Mouse (Mus musculus): ENCODE data around the gene Skp1a. TPM values are rescaled to one million over a fixed set of nuclear protein-coding genes. Genes with fewer than 3 reads are reported as not detected.

The Skp1a gene
- polyA plus RNA-seq, 1 experiment from 2014 or later, result 876 TPM

DNA sequence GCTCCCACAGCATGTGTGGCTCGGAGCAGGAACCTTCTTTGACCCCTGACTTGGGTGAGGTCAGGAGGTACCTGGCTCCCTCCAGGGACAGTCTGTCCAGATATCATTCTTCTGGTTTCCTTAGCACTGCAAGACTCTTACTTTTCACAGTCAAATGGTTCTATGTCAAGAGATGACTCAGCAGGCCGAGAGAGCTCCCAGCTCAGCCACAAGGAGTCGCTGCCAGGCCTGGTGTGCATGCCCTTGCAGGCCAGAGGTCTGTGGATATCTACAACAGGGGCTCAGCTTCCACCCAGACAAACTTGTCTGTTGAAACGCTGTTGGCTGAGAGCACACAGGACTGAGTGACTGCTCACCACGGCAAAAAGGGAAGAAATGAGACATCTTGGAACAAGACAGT lies 30.1 kb downstream of the Skp1a start:
- Histone ChIP-seq H3K4me3 (no peak overlapping the region), H3K36me3 (peaks cover 69% of the 10 kb centered on the region), H3K27ac (no peak overlapping the region), H3K9me3 (replicated peaks) (no peaks in the 10 kb centered on the region), H3K27me3 (ENCODE audit: low read depth, poor library complexity, severe bottlenecking) (no peaks in the 10 kb centered on the region), H3K4me1 (peaks cover 21% of the 10 kb centered on the region; the same call in 1 of the 2 replicates)
- 70% methylated on average over 5 of the region's 5 CpGs for WGBS
- DNase-seq (ENCODE audit: low spot score), result no peak

DNA sequence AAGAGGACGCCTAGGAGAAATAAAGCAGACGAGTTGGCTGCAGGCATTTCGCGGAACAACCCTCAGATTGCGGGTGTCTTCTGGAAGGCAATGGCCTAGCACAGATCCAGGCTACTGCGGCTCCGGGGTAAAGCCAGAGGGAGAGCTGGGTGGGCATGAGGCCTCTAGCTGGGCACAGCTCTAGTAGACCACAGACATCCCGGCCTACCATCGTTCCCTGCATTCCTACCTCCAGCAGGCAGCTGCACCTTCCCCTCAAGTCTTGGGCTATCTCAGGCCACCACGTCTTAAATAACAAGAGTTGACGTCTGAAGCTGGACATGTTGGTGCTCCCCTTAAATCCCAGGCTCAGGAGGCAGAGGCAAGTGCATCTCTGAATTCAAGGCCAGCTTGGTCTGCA lies 30.5 kb downstream of the Skp1a start:
- Histone ChIP-seq H3K27ac (no peak overlapping the region), H3K4me3 (no peak overlapping the region)
- WGBS, result 86% methylated on average over 11 of the region's 11 CpGs

DNA sequence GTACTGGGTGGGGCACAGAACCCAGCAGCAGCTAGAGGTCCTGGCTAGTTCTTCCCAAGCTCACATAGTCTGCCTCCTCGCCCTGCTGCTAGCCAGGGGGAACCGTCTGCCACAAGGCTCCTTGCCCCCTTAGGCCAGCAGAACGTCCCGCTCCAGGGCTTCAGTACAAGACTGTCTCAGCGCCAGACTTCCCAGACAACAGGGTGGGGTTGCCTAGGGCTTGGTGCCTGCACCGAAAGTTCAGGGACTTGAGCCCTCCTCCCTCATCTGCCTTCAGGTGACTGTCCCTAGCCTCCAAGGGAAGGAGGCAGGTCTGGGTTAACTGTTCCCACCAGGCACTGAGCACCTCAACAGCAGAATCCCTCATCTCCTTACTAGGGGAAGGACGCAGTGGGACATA lies 33.1 kb downstream of the Skp1a start:
- peak overlapping the region; percentile 15 for H3K27ac ChIP-seq

More for the DNA sequence above, 30.5 kb downstream of the Skp1a start:
- no peaks in the 10 kb centered on the region for H3K27me3 ChIP-seq (ENCODE audit: low read depth, poor library complexity, severe bottlenecking)
- no peak for DNase-seq (ENCODE audit: low spot score)
- H3K36me3 ChIP-seq, result peaks cover 65% of the 10 kb centered on the region
- peaks cover 21% of the 10 kb centered on the region; the same call in 1 of the 2 replicates for H3K4me1 ChIP-seq
- H3K9me3 ChIP-seq (replicated peaks), result no peaks in the 10 kb centered on the region

DNA sequence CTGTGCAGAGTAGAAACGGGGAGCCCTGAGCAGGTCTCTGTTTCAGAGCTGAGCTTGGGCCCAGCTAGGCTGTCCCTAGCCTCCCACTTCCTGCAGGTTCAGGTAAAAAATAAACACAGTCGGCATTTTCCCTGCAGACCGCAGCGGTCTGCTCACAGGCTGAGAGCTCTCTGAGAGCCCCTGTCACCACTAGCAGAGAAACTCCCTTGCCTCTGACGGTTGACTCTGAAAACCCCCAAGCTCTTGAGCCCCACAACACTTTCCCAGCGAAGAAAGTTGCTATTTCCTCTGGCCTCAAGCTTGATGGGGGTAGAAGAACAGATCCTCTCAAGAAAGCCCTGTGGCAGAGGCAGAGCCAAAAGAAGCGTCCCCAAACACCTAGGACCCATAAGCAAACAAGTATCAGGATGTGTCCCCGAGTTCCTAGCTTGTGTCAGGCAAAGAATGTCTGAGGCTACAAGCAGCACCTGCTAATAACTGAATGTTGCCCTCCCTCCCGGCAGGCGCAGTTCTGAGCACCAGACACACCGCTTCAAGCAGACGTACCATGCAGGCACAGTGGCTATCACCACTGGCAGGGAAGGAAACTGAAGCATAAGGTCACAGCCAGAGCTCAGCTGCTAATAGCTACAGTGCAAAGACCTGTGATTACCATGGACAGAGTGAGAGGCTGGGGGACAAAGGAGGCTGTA lies 34.0 kb downstream of the Skp1a start:
- Histone ChIP-seq H3K36me3 (peaks cover 48% of the 10 kb centered on the region), H3K4me1 (peaks cover 32% of the 10 kb centered on the region), H3K27ac (peak overlapping the region; percentile 15), H3K4me3 (no peak overlapping the region), H3K9me3 (replicated peaks) (no peaks in the 10 kb centered on the region), H3K27me3 (ENCODE audit: low read depth, poor library complexity, severe bottlenecking) (no peaks in the 10 kb centered on the region)
- WGBS, result 83% methylated on average over 12 of the region's 12 CpGs
- no peak for DNase-seq (ENCODE audit: low spot score)

More for the DNA sequence above, 33.1 kb downstream of the Skp1a start:
- Histone ChIP-seq H3K9me3 (replicated peaks) (no peaks in the 10 kb centered on the region), H3K4me3 (no peak overlapping the region), H3K27me3 (ENCODE audit: low read depth, poor library complexity, severe bottlenecking) (no peaks in the 10 kb centered on the region), H3K4me1 (peaks cover 34% of the 10 kb centered on the region), H3K36me3 (peaks cover 48% of the 10 kb centered on the region)
- no peak for DNase-seq (ENCODE audit: low spot score)
- WGBS, result 83% methylated on average over 7 of the region's 7 CpGs

DNA sequence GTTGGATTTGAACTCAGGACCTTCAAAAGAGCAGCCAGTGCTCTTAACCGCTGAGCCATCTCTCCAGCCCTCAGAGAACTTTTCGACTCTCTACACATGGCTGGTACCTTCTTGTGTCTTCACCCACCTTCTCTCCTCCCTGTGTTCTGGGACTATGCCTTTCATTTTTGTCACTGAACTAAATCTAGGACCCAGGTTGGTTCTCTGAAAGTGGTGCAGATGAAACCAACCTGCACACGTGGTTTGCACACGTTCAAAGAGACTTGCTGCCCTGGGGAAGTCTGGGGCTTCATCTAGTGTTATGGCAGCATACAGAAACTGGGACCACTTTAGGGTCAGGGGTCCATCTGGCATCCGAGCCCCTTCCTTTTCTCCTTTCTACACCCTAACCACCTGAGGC lies 35.5 kb downstream of the Skp1a start:
- H3K4me1 ChIP-seq, result peaks cover 39% of the 10 kb centered on the region
- H3K36me3 ChIP-seq, result peaks cover 35% of the 10 kb centered on the region
- H3K27ac ChIP-seq, result no peak overlapping the region
- H3K27me3 ChIP-seq (ENCODE audit: low read depth, poor library complexity, severe bottlenecking), result no peaks in the 10 kb centered on the region
- WGBS, result 93% methylated on average over 5 of the region's 5 CpGs
- no peak for DNase-seq (ENCODE audit: low spot score)
- H3K4me3 ChIP-seq, result no peak overlapping the region
- no peaks in the 10 kb centered on the region for H3K9me3 ChIP-seq (replicated peaks)

DNA sequence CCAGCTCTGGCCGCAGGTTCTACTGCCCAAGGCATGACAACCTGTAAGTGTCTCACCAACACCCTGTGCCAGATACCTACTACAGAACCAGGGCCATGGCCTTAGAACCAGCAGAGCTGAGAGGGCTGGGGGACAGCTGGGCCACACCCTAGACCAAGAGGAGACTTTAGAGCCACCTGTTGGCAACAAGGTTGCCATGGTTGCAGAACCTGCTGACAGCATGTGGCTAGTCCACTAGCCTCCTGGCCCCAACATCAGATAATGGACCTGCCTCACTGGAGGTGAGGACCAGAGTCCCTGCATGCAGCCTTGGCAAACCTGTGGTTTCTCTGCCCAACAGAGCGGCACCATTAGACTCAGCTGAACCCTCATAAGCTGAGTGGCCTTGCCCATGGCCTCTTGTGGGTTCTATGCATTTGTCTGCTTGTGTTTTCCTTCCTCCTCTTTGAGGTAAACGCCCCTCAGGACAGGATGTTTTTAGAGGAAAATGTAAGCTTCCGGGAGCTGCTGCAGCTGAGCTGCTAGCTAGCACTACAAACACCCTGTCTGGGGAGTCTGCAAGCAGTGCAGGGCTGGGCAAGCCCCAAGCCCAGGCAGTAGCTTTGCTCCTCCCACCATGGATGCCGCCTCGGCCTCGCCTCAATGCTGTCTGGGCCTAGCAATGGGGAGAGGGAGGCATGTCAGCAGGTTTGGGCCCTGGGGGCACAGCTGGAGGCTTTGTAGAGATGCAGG lies 36.5 kb downstream of the Skp1a start:
- peaks cover 49% of the 10 kb centered on the region for H3K4me1 ChIP-seq
- peak overlapping the region; percentile 38; the same call in 1 of the 2 replicates for H3K27ac ChIP-seq

DNA sequence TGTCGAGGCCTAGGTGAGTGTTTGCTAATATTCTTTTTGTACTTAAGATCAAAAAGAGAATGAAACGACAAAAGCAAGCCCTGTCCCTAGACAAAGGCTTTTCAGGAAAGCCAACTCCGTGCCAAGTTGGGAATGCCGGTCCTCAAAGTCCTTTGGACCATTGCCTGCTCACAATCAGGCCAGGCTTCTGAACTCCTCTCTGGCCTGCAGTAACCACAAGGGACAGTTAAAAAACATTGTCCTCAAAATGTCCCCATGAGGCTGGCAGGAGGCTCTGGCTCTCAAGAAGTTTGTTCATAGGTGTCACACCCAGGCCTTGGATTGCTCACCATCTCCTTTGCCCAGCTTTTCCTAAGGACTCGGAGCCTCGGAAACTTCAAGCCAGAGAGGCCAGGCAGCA lies 38.0 kb downstream of the Skp1a start:
- H3K4me1 ChIP-seq, result peaks cover 57% of the 10 kb centered on the region
- no peak for DNase-seq (ENCODE audit: low spot score)
- H3K27ac ChIP-seq, result no peak overlapping the region
- no peaks in the 10 kb centered on the region for H3K9me3 ChIP-seq (replicated peaks)
- no peaks in the 10 kb centered on the region for H3K27me3 ChIP-seq (ENCODE audit: low read depth, poor library complexity, severe bottlenecking)
- 95% methylated on average over 6 of the region's 6 CpGs for WGBS
- H3K4me3 ChIP-seq, result no peak overlapping the region
- peaks cover 29% of the 10 kb centered on the region for H3K36me3 ChIP-seq

More for the DNA sequence above, 36.5 kb downstream of the Skp1a start:
- H3K27me3 ChIP-seq (ENCODE audit: low read depth, poor library complexity, severe bottlenecking), result no peaks in the 10 kb centered on the region
- DNase-seq (ENCODE audit: low spot score), result no peak
- H3K36me3 ChIP-seq, result peaks cover 27% of the 10 kb centered on the region
- H3K4me3 ChIP-seq, result no peak overlapping the region
- 84% methylated on average over 7 of the region's 7 CpGs for WGBS
- H3K9me3 ChIP-seq (replicated peaks), result no peaks in the 10 kb centered on the region

DNA sequence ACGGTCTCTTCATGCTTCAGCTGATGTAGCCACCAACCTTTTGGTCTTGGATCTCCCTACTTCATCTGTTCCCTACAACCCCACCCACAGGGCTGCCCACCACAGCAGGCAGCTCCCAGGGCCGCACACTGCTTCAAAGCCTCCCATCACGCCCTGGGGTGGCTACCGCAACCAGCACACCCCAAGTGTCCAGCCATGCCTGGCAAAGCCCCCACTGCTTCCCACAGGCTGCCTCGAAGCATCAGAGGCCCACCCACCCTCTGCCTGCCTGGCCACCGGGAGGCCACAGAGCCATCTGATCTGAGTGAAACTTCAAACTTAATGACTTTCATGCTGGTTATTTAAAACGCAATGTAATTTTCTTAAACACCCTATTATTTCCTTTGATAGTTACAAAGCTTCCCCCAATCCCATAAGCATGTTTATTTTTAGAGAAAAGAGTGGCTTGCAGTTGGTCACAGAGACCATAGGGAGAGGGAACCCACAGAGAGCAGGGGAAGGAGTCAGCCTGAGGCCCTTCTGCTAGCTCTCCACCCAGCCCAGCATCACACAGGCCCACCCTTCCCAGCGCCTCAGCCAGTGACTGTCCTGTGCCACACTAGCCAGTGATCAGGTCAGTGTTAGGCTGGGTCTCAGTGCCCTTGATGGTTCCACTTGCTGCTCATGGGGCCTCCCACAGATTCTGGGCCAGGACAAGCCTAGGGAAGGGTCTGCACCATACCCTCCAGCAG lies 40.1 kb downstream of the Skp1a start:
- DNase-seq (ENCODE audit: low spot score), result no peak
- peaks cover 41% of the 10 kb centered on the region for H3K4me1 ChIP-seq
- peak overlapping the region; percentile 56 for H3K27ac ChIP-seq
- H3K4me3 ChIP-seq, result no peak overlapping the region; the same call in 1 of the 2 replicates
- H3K9me3 ChIP-seq (replicated peaks), result no peaks in the 10 kb centered on the region
- 74% methylated on average over 8 of the region's 8 CpGs for WGBS
- H3K27me3 ChIP-seq (ENCODE audit: low read depth, poor library complexity, severe bottlenecking), result no peaks in the 10 kb centered on the region
- H3K36me3 ChIP-seq, result peaks cover 46% of the 10 kb centered on the region

DNA sequence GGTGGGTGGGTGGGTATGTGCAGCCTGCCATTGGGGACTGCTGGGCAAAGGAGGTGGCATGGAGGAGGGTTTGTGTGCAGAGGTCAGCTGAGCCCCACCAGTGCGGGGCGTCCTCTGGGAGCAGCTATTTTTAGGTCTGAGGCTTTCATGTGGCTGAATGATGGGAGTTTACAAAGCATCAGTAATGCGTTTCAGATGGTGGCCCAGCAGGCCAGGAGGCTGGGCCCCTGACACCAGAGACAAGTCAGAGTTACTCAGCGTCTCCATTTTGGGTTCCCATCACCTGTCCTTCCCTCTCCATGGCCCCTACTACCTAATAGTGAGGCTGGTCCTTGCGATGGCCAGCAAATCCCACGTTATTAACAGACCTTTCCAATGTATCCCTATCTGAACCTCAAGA lies 40.8 kb downstream of the Skp1a start:
- peaks cover 40% of the 10 kb centered on the region for H3K4me1 ChIP-seq
- DNase-seq (ENCODE audit: low spot score), result peak; percentile 46
- WGBS, result 35% methylated on average over 6 of the region's 6 CpGs
- H3K27me3 ChIP-seq (ENCODE audit: low read depth, poor library complexity, severe bottlenecking), result no peaks in the 10 kb centered on the region
- H3K4me3 ChIP-seq, result no peak overlapping the region; the same call in 1 of the 2 replicates
- peak overlapping the region; percentile 56 for H3K27ac ChIP-seq
- H3K9me3 ChIP-seq (replicated peaks), result no peaks in the 10 kb centered on the region
- H3K36me3 ChIP-seq, result peaks cover 52% of the 10 kb centered on the region

DNA sequence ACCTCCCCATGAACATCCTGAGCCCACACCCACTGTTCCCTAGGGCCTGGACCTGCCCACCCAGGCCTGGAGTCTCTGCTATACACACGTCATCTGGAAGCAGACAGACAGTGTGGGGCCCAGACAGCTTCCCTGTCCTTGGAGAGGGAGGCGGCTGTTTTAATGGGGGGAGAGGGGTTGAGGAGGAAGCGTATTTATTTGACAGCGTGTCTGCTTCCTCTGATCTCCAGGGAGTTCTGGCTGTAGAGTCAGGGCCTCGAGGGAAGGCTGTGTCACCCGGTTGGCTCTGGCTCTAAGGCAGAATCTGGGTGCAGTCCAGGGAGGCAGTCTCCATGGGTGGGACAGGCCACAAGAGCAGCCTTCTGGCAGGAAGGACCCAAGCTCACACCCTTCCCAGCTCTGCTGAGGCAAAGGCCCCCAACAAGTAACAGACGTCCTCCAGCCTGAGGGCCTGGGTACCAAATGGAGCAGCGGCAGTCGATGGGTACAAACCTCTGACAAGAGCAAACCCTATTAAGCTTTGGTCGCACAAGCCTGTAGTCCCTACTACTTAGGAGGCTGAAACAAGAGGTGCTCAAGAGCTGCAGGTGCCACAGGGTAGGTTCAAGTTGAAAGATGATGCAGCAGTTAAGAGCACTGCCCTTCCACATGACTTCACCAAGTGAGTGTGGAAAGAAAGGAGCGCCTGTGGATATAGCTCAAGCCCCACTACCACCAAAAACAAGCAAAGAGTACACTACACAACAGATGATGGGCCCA lies 41.6 kb downstream of the Skp1a start:
- Histone ChIP-seq H3K4me1 (peaks cover 33% of the 10 kb centered on the region), H3K9me3 (replicated peaks) (no peaks in the 10 kb centered on the region), H3K27me3 (ENCODE audit: low read depth, poor library complexity, severe bottlenecking) (no peaks in the 10 kb centered on the region), H3K36me3 (peaks cover 59% of the 10 kb centered on the region), H3K27ac (peak overlapping the region; percentile 54), H3K4me3 (no peak overlapping the region)
- 49% methylated on average over 11 of the region's 11 CpGs for WGBS
- no peak for DNase-seq (ENCODE audit: low spot score)

DNA sequence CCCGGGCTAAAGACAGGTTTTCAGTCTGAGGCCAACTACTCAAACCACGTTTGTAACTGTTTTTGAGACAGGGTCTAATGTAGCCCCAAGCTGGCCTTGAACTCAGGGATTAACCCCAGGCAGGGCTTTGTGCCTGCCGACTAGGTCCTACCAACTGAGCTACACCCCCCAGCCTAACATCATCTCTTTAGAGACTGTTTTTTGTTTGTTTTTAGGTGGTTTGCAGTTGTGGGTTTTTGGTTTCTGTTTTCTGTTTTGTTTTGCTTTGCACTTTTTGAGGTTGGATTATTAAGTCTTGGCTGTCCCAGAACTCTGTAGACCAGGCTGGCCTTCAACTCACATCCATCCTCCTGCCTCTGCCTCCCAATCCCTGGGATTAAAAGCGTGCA lies 42.1 kb downstream of the Skp1a start:
- DNase-seq (ENCODE audit: low spot score), result no peak
- H3K4me3 ChIP-seq, result no peak overlapping the region
- WGBS, result 77% methylated on average over 4 of the region's 4 CpGs
- H3K27me3 ChIP-seq (ENCODE audit: low read depth, poor library complexity, severe bottlenecking), result no peaks in the 10 kb centered on the region
- H3K9me3 ChIP-seq (replicated peaks), result no peaks in the 10 kb centered on the region
- H3K36me3 ChIP-seq, result peaks cover 60% of the 10 kb centered on the region
- H3K27ac ChIP-seq, result no peak overlapping the region
- peaks cover 27% of the 10 kb centered on the region for H3K4me1 ChIP-seq

DNA sequence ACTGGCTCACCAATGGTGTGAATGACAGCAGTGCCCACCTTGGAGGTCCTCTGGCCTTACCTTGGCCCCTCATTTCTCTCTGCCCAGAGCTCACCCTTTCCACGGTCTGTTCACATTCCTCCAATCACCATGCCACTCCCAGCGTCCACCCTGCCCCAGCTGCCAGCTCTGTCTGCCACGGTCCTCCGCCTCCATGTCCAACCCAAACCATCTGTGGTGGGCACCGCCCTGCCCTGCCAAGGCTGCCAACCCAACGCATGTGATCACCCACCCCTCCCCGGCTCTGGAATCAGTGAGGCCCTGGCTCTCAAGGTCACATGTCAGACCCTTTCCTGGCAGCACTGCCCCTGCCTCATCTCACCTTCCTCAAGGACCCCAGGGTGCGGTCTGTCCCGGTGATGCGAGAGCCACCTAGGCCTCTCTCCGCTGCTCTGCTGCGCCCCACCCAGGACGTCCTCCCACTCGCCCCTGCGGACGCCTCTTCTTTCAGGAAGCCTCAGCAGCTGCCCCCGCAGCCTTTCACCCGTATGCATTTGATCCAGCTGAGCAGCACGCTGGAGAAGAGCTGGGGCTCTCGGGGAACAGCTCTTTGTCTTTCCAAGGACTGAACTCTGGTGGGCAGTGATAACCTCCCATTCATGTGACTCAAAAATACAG lies 42.8 kb downstream of the Skp1a start:
- H3K27me3 ChIP-seq (ENCODE audit: low read depth, poor library complexity, severe bottlenecking), result no peaks in the 10 kb centered on the region
- H3K36me3 ChIP-seq, result peaks cover 60% of the 10 kb centered on the region
- H3K27ac ChIP-seq, result 0 out of 2 replicates have a peak overlapping the region, but pooled peaks have one; percentile 25
- no peaks in the 10 kb centered on the region for H3K9me3 ChIP-seq (replicated peaks)
- H3K4me3 ChIP-seq, result no peak overlapping the region
- no peak for DNase-seq (ENCODE audit: low spot score)
- peaks cover 27% of the 10 kb centered on the region for H3K4me1 ChIP-seq
- 94% methylated on average over 20 of the region's 20 CpGs for WGBS

Data from limb, embryonic 10.5 days (tissue).